ENCODE assay signal across 28 mouse cellular contexts in the genomic region with DNA sequence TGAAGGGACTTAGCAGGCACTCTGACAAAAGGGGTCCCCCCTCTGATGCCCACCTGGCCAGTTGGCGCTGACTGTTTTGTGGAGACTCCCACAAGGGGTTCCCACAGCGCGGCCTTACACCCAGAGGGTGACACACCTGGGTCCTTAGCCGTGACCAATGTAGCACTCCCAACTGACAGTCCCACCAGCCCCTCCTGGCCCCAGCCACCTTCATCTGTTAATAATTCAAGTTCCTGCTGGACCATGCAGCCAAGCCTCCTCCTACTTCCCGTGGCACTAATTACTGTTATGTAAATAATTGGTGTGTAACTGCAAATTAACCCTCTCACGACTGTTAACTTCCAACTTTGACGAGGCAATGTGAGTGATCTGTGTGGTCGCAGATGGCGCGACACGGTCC. TPM values are rescaled to one million over a fixed set of nuclear protein-coding genes. Genes with fewer than 3 reads are reported as not detected.
"Had no signal": no experiment of that assay in that cellular context is flagged by ENCODE, and none has a peak within 500 bp of the region (broad histone marks: within the 10 kb centered on the region; RNA-seq: fewer than 3 reads in every experiment).

No protein-coding gene starts in this region.

- H3K27me3 ChIP-seq: limb, embryonic 13.5 days; liver, embryonic 12.5 days; liver, embryonic 15.5 days; lung, embryonic 15.5 days; megakaryocyte, embryonic 14.5 days; midbrain, embryonic 13.5 days; neural tube, embryonic 13.5 days; stomach, embryonic 15.5 days had no signal

- H3K27ac ChIP-seq: limb, embryonic 13.5 days; liver, embryonic 12.5 days; liver, embryonic 15.5 days; lung, embryonic 15.5 days; midbrain, embryonic 10.5 days; midbrain, embryonic 13.5 days; neural tube, embryonic 13.5 days; stomach, embryonic 15.5 days had no signal

- DNase-seq: kidney, adult 9 months; kidney, postnatal 36 days; liver; lung, adult 18-20 months; lung, postnatal 10 days; lung, postnatal 36 days; retina, postnatal 1 day; right cerebral cortex, postnatal 25 days; spleen, adult 18-20 months; thymus, postnatal 25 days had no signal

- H3K9me3 ChIP-seq: limb, embryonic 13.5 days; liver, embryonic 12.5 days; liver, embryonic 15.5 days; lung, embryonic 15.5 days; midbrain, embryonic 10.5 days; midbrain, embryonic 13.5 days; neural tube, embryonic 13.5 days; stomach, embryonic 15.5 days had no signal

- H3K4me2 ChIP-seq: limb, embryonic 13.5 days; liver, embryonic 12.5 days; liver, embryonic 15.5 days; lung, embryonic 15.5 days; midbrain, embryonic 13.5 days; neural tube, embryonic 13.5 days; stomach, embryonic 15.5 days had no signal

- H3K36me3 ChIP-seq: limb, embryonic 13.5 days; liver, embryonic 12.5 days; liver, embryonic 15.5 days; lung, embryonic 15.5 days; midbrain, embryonic 10.5 days; midbrain, embryonic 13.5 days; neural tube, embryonic 13.5 days; stomach, embryonic 15.5 days had no signal

- ATAC-seq: intestine, postnatal 0 days; liver, embryonic 12.5 days; midbrain, embryonic 13.5 days; midbrain, embryonic 16.5 days had no signal

- H3K9ac ChIP-seq: limb, embryonic 13.5 days; liver, embryonic 12.5 days; liver, embryonic 15.5 days; lung, embryonic 15.5 days; midbrain, embryonic 13.5 days; neural tube, embryonic 13.5 days; stomach, embryonic 15.5 days had no signal

- H3K4me1 ChIP-seq: liver, embryonic 12.5 days; liver, embryonic 15.5 days; lung, embryonic 15.5 days; megakaryocyte, embryonic 14.5 days; midbrain, embryonic 10.5 days; midbrain, embryonic 13.5 days; neural tube, embryonic 13.5 days; stomach, embryonic 15.5 days had no signal

- H3K4me3 ChIP-seq: limb, embryonic 13.5 days; liver, embryonic 12.5 days; liver, embryonic 15.5 days; lung, embryonic 15.5 days; megakaryocyte, embryonic 14.5 days; midbrain, embryonic 10.5 days; midbrain, embryonic 13.5 days; myocyte; neural tube, embryonic 13.5 days; stomach, embryonic 15.5 days had no signal

RNA-seq across cellular contexts. Expression of gene Zfp879, which starts 43.7 kb away (rescaled TPM):
- total RNA-seq: monocyte, adult 5-6 weeks; neutrophil, adult 5-6 weeks had no signal
- polyA plus RNA-seq: myocyte had no signal

RNA-seq across cellular contexts. Expression of gene Grm6, which starts 52.8 kb away (rescaled TPM):
- total RNA-seq: layer of hippocampus, adult 18-20 months; layer of hippocampus, postnatal 14 days; left cerebral cortex, postnatal 25 days had no signal
- polyA plus RNA-seq: intestine, embryonic 14.5 days; intestine, postnatal 0 days; limb, embryonic 13.5 days; midbrain, embryonic 10.5 days; midbrain, embryonic 16.5 days; myocyte; neural tube, embryonic 13.5 days had no signal
